Mouse (Mus musculus): ENCODE measurements around the gene Senp6.

DNA sequence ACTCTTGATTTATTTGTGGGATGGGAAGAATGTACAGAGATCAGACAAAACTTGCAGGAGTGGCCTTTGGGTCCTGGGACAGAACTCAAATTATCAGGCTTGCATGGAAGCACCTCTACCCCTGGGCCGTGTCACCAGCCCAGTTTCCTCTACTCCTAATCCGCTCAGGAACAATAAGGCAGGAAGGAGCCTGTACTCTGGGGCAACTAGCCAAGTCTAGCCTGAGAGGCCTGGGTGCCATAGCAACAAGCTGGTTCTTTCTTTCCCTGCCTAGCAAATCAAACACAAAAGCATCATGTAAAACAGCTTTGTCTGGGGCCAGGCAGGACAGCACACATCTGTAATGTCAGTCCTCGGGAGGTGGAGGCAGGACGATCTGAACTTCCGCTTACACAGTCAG lies 88.6 kb downstream of the Senp6 start:
- TF ChIP-seq POLR2A (IDR thresholded peaks at IDR 0.05; ENCODE audit: borderline replicate concordance, control insufficient read depth, low read depth, low read length) (no peak), CTCF (IDR thresholded peaks at IDR 0.05; ENCODE audit: control insufficient read depth, insufficient read depth, low read length) (no peak)
